Mouse (Mus musculus): ENCODE measurements around the gene Rnf180. TPM values are rescaled to one million over a fixed set of nuclear protein-coding genes. Genes with fewer than 3 reads are reported as not detected.

Gene Rnf180
- polyA plus RNA-seq, 1 experiment from 2014 or later = 2.2 TPM

GRCm38 (mm10) chr13:105224048-105224447, 70.6 kb downstream of the Rnf180 start:
- Histone ChIP-seq H3K27me3 (replicated peaks; ENCODE audit: control insufficient read depth, insufficient read depth, low read length) (no peaks in the 10 kb centered on the region), H3K4me1 (replicated peaks; ENCODE audit: control insufficient read depth, insufficient read depth, low read length) (no peaks in the 10 kb centered on the region), H3K4me3 (ENCODE audit: low read depth, low read length) (no peak overlapping the region), H3K4me2 (no peak overlapping the region), H3K9ac (ENCODE audit: low read depth, low read length) (no peak overlapping the region), H3K9me3 (ENCODE audit: control insufficient read depth, low read length) (no peaks in the 10 kb centered on the region), H3K36me3 (ENCODE audit: control insufficient read depth, insufficient read depth, low read length) (no peaks in the 10 kb centered on the region), H3K27ac (ENCODE audit: low read depth, low read length) (no peak overlapping the region)
- ATAC-seq (replicated peaks; ENCODE audit: low FRiP score) (no peak), DNase-seq (ENCODE audit: low spot score) (no peak)
- 57% methylated on average over 10 of the region's 10 CpGs for WGBS

GRCm38 (mm10) chr13:105223147-105223546, 71.5 kb downstream of the Rnf180 start:
- no peak overlapping the region for H3K27ac ChIP-seq (ENCODE audit: low read depth, low read length)
- WGBS = 78% methylated on average over 3 of the region's 3 CpGs
- H3K9ac ChIP-seq (ENCODE audit: low read depth, low read length) = no peak overlapping the region
- ATAC-seq (replicated peaks; ENCODE audit: low FRiP score) (peak; percentile 55; the same call in 1 of the 2 replicates), DNase-seq (ENCODE audit: low spot score) (no peak)
- H3K4me3 ChIP-seq (ENCODE audit: low read depth, low read length) = no peak overlapping the region
- H3K4me1 ChIP-seq (replicated peaks; ENCODE audit: control insufficient read depth, insufficient read depth, low read length) = no peaks in the 10 kb centered on the region
- H3K4me2 ChIP-seq = no peak overlapping the region
- no peaks in the 10 kb centered on the region for H3K27me3 ChIP-seq (replicated peaks; ENCODE audit: control insufficient read depth, insufficient read depth, low read length)
- H3K9me3 ChIP-seq (ENCODE audit: control insufficient read depth, low read length) = no peaks in the 10 kb centered on the region
- no peaks in the 10 kb centered on the region for H3K36me3 ChIP-seq (ENCODE audit: control insufficient read depth, insufficient read depth, low read length)

GRCm38 (mm10) chr13:105222016-105222725, 72.4 kb downstream of the Rnf180 start:
- Histone ChIP-seq H3K4me1 (replicated peaks; ENCODE audit: control insufficient read depth, insufficient read depth, low read length) (no peaks in the 10 kb centered on the region), H3K36me3 (ENCODE audit: control insufficient read depth, insufficient read depth, low read length) (no peaks in the 10 kb centered on the region), H3K4me2 (no peak overlapping the region), H3K27me3 (replicated peaks; ENCODE audit: control insufficient read depth, insufficient read depth, low read length) (no peaks in the 10 kb centered on the region), H3K9me3 (ENCODE audit: control insufficient read depth, low read length) (no peaks in the 10 kb centered on the region), H3K27ac (ENCODE audit: low read depth, low read length) (no peak overlapping the region), H3K9ac (ENCODE audit: low read depth, low read length) (no peak overlapping the region), H3K4me3 (ENCODE audit: low read depth, low read length) (no peak overlapping the region)
- no peak; the same call in 1 of the 2 replicates for ATAC-seq (replicated peaks; ENCODE audit: low FRiP score)
- WGBS = 92% methylated on average over 5 of the region's 5 CpGs
- no peak for DNase-seq (ENCODE audit: low spot score)

GRCm38 (mm10) chr13:105210746-105211145, 83.9 kb downstream of the Rnf180 start:
- Histone ChIP-seq H3K9me3 (ENCODE audit: control insufficient read depth, low read length) (no peaks in the 10 kb centered on the region), H3K36me3 (ENCODE audit: control insufficient read depth, insufficient read depth, low read length) (no peaks in the 10 kb centered on the region), H3K9ac (ENCODE audit: low read depth, low read length) (no peak overlapping the region), H3K27me3 (replicated peaks; ENCODE audit: control insufficient read depth, insufficient read depth, low read length) (no peaks in the 10 kb centered on the region), H3K4me2 (no peak overlapping the region), H3K27ac (ENCODE audit: low read depth, low read length) (no peak overlapping the region), H3K4me1 (replicated peaks; ENCODE audit: control insufficient read depth, insufficient read depth, low read length) (no peaks in the 10 kb centered on the region), H3K4me3 (ENCODE audit: low read depth, low read length) (no peak overlapping the region)
- WGBS = 63% methylated on average over 3 of the region's 3 CpGs
- no peak for ATAC-seq (replicated peaks; ENCODE audit: low FRiP score)
- no peak for DNase-seq (ENCODE audit: low spot score)

- Histone ChIP-seq H3K4me3 (ENCODE audit: low read depth, low read length) (no peak overlapping the region), H3K9ac (ENCODE audit: low read depth, low read length) (no peak overlapping the region), H3K9me3 (ENCODE audit: control insufficient read depth, low read length) (no peaks in the 10 kb centered on the region), H3K27ac (ENCODE audit: low read depth, low read length) (no peak overlapping the region), H3K36me3 (ENCODE audit: control insufficient read depth, insufficient read depth, low read length) (no peaks in the 10 kb centered on the region), H3K4me2 (no peak overlapping the region), H3K27me3 (replicated peaks; ENCODE audit: control insufficient read depth, insufficient read depth, low read length) (no peaks in the 10 kb centered on the region), H3K4me1 (replicated peaks; ENCODE audit: control insufficient read depth, insufficient read depth, low read length) (no peaks in the 10 kb centered on the region)
- WGBS = 71% methylated on average over 3 of the region's 3 CpGs
- no peak for DNase-seq (ENCODE audit: low spot score)
- ATAC-seq (replicated peaks; ENCODE audit: low FRiP score) = no peak
These were observed 90.8 kb downstream of the Rnf180 start for GRCm38 (mm10) chr13:105203851-105204250.

- Histone ChIP-seq H3K4me3 (ENCODE audit: low read depth, low read length) (no peak overlapping the region), H3K36me3 (ENCODE audit: control insufficient read depth, insufficient read depth, low read length) (no peaks in the 10 kb centered on the region), H3K4me1 (replicated peaks; ENCODE audit: control insufficient read depth, insufficient read depth, low read length) (no peaks in the 10 kb centered on the region), H3K4me2 (no peak overlapping the region), H3K27ac (ENCODE audit: low read depth, low read length) (no peak overlapping the region), H3K9ac (ENCODE audit: low read depth, low read length) (no peak overlapping the region), H3K27me3 (replicated peaks; ENCODE audit: control insufficient read depth, insufficient read depth, low read length) (no peaks in the 10 kb centered on the region), H3K9me3 (ENCODE audit: control insufficient read depth, low read length) (no peaks in the 10 kb centered on the region)
- ATAC-seq (replicated peaks; ENCODE audit: low FRiP score) (no peak), DNase-seq (ENCODE audit: low spot score) (no peak)
- WGBS = 71% methylated on average over 3 of the region's 3 CpGs
These were observed 96.0 kb downstream of the Rnf180 start for GRCm38 (mm10) chr13:105198658-105199057.

- H3K4me2 ChIP-seq = no peak overlapping the region
- H3K4me1 ChIP-seq (replicated peaks; ENCODE audit: control insufficient read depth, insufficient read depth, low read length) = no peaks in the 10 kb centered on the region
- DNase-seq (ENCODE audit: low spot score) = no peak
- H3K9me3 ChIP-seq (ENCODE audit: control insufficient read depth, low read length) = no peaks in the 10 kb centered on the region
- ATAC-seq (replicated peaks; ENCODE audit: low FRiP score) = no peak
- 48% methylated on average over 3 of the region's 3 CpGs for WGBS
- H3K9ac ChIP-seq (ENCODE audit: low read depth, low read length) = no peak overlapping the region
- no peaks in the 10 kb centered on the region for H3K36me3 ChIP-seq (ENCODE audit: control insufficient read depth, insufficient read depth, low read length)
- no peaks in the 10 kb centered on the region for H3K27me3 ChIP-seq (replicated peaks; ENCODE audit: control insufficient read depth, insufficient read depth, low read length)
- no peak overlapping the region for H3K4me3 ChIP-seq (ENCODE audit: low read depth, low read length)
- H3K27ac ChIP-seq (ENCODE audit: low read depth, low read length) = no peak overlapping the region
These were observed 96.6 kb downstream of the Rnf180 start for GRCm38 (mm10) chr13:105198028-105198427.

- Histone ChIP-seq H3K36me3 (ENCODE audit: control insufficient read depth, insufficient read depth, low read length) (no peaks in the 10 kb centered on the region), H3K9ac (ENCODE audit: low read depth, low read length) (no peak overlapping the region), H3K4me3 (ENCODE audit: low read depth, low read length) (no peak overlapping the region), H3K4me1 (replicated peaks; ENCODE audit: control insufficient read depth, insufficient read depth, low read length) (no peaks in the 10 kb centered on the region), H3K9me3 (ENCODE audit: control insufficient read depth, low read length) (no peaks in the 10 kb centered on the region), H3K27ac (ENCODE audit: low read depth, low read length) (no peak overlapping the region), H3K27me3 (replicated peaks; ENCODE audit: control insufficient read depth, insufficient read depth, low read length) (no peaks in the 10 kb centered on the region), H3K4me2 (no peak overlapping the region)
- WGBS = 71% methylated on average over 7 of the region's 7 CpGs
- ATAC-seq (replicated peaks; ENCODE audit: low FRiP score) = no peak
- DNase-seq (ENCODE audit: low spot score) = no peak
These were observed 101.0 kb downstream of the Rnf180 start for GRCm38 (mm10) chr13:105193583-105193982.

- Histone ChIP-seq H3K4me1 (replicated peaks; ENCODE audit: control insufficient read depth, insufficient read depth, low read length) (no peaks in the 10 kb centered on the region), H3K36me3 (ENCODE audit: control insufficient read depth, insufficient read depth, low read length) (no peaks in the 10 kb centered on the region), H3K27ac (ENCODE audit: low read depth, low read length) (no peak overlapping the region), H3K27me3 (replicated peaks; ENCODE audit: control insufficient read depth, insufficient read depth, low read length) (no peaks in the 10 kb centered on the region), H3K9me3 (ENCODE audit: control insufficient read depth, low read length) (no peaks in the 10 kb centered on the region), H3K4me3 (ENCODE audit: low read depth, low read length) (no peak overlapping the region), H3K9ac (ENCODE audit: low read depth, low read length) (no peak overlapping the region), H3K4me2 (no peak overlapping the region)
- no peak for DNase-seq (ENCODE audit: low spot score)
- 84% methylated on average over 7 of the region's 7 CpGs for WGBS
- no peak for ATAC-seq (replicated peaks; ENCODE audit: low FRiP score)
These were observed 105.9 kb downstream of the Rnf180 start for GRCm38 (mm10) chr13:105188730-105189129.

Measured in liver, embryonic 11.5 days (tissue).